Mouse (Mus musculus) frontal cortex, adult 2 months (tissue): ENCODE results near the gene Pelp1. TPM values are rescaled to one million over a fixed set of nuclear protein-coding genes. Genes with fewer than 3 reads are reported as not detected.
"Not testable (repeated sequence)": the region's sequence is repeated elsewhere in the genome, so short reads cannot be mapped to it uniquely, and the experiment has no call there.

Experiments used
- DNase-seq, 2 experiments: peaks; one replicate each; pipeline ENCODE4 v3.0.0; 2022; ENCODE audit warnings: low spot score in 1 of 2; ENCODE audit errors: extremely low spot score in 1 of 2
- polyA plus RNA-seq: library from polyadenylated mRNA; depleted of rRNA; stranded (reverse); fragments of >200 nt; gene quantifications from 2 replicates; pipeline ENCODE4 v1.2.3, GENCODE M21; 2012

Gene Pelp1
- polyA plus RNA-seq, 1 experiment: 20.9 TPM

GRCm38 (mm10) chr11:70431574-70431973, 21.7 kb upstream of the Pelp1 start:
- peak in 1 of 2 experiments; percentile 19 for DNase-seq

- not testable (repeated sequence) for DNase-seq
Observed at GRCm38 (mm10) chr11:70426598-70426997, 16.8 kb upstream of the Pelp1 start.

GRCm38 (mm10) chr11:70419486-70419885, 9.7 kb upstream of the Pelp1 start:
- no peak for DNase-seq

- no peak for DNase-seq
Observed at GRCm38 (mm10) chr11:70418199-70418598, 8.4 kb upstream of the Pelp1 start.

- DNase-seq: peak; percentile 37 to 88
Observed at GRCm38 (mm10) chr11:70413961-70414360, 4.1 kb upstream of the Pelp1 start.

- no peak for DNase-seq
Observed at GRCm38 (mm10) chr11:70412591-70412990, 2.8 kb upstream of the Pelp1 start.

GRCm38 (mm10) chr11:70410297-70410643, 439 bp upstream of the Pelp1 start:
- no peak for DNase-seq

- DNase-seq: peak; percentile 14 to 69
Observed at GRCm38 (mm10) chr11:70403598-70403997, 6.2 kb downstream of the Pelp1 start.

GRCm38 (mm10) chr11:70389421-70389820, 20.4 kb downstream of the Pelp1 start:
- DNase-seq: no peak

- no peak for DNase-seq
Observed at GRCm38 (mm10) chr11:70387436-70387835, 22.4 kb downstream of the Pelp1 start.

- DNase-seq: no peak
Observed at GRCm38 (mm10) chr11:70384136-70384535, 25.7 kb downstream of the Pelp1 start.

GRCm38 (mm10) chr11:70381330-70381729, 28.5 kb downstream of the Pelp1 start:
- DNase-seq: no peak

GRCm38 (mm10) chr11:70380478-70381005, 29.3 kb downstream of the Pelp1 start:
- DNase-seq: no peak

GRCm38 (mm10) chr11:70376054-70376453, 33.8 kb downstream of the Pelp1 start:
- no peak for DNase-seq

GRCm38 (mm10) chr11:70374302-70374701, 35.5 kb downstream of the Pelp1 start:
- DNase-seq: no peak

- no peak for DNase-seq
Observed at GRCm38 (mm10) chr11:70372849-70373557, 36.8 kb downstream of the Pelp1 start.

- no peak for DNase-seq
Observed at GRCm38 (mm10) chr11:70372396-70372795, 37.4 kb downstream of the Pelp1 start.

GRCm38 (mm10) chr11:70368626-70369025, 41.2 kb downstream of the Pelp1 start:
- not testable (repeated sequence) for DNase-seq

- DNase-seq: not testable (repeated sequence)
Observed at GRCm38 (mm10) chr11:70367701-70368100, 42.1 kb downstream of the Pelp1 start.

GRCm38 (mm10) chr11:70351868-70352267, 58.0 kb downstream of the Pelp1 start, which contains the start of gene Alox15:
Gene Alox15 (minus strand): TSS chr11:70352031.
- DNase-seq: no peak

- no peak for DNase-seq
Observed at GRCm38 (mm10) chr11:70348630-70349029, 61.2 kb downstream of the Pelp1 start.

- no peak for DNase-seq
Observed at GRCm38 (mm10) chr11:70347861-70348260, 62.0 kb downstream of the Pelp1 start.
